Mouse (Mus musculus): Measurements from ENCODE around the gene Exoc6b. TPM values are rescaled to one million over a fixed set of nuclear protein-coding genes. Genes with fewer than 3 reads are reported as not detected.

Exoc6b gene
- polyA plus RNA-seq, 1 experiment from 2014 or later: 15.2 TPM

DNA sequence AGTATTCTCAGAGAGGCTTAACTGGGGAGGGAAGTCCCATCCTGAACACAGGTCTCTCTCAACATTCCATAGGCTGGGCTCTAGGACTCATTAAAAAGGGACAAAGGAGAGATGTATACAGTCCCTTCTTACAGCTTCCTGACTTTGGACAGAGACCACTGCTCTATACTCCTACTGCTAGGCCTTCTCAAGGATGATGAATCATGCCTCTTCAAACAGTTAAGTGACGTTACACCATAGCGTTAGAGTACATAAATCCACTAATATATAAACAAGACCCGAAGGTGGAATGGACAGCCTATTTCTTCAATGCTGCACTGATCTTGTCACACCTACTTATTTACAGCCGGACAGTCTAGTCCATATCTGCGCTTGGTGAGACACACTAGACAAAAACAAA is 369.7 kb downstream of the Exoc6b start:
- H3K4me1 ChIP-seq (replicated peaks): peaks cover 18% of the 10 kb centered on the region
- H3K9ac ChIP-seq: no peak overlapping the region
- ATAC-seq (replicated peaks; ENCODE audit: insufficient number of reproducible peaks, insufficient read depth, low FRiP score, low read depth): no peak
- no peaks in the 10 kb centered on the region for H3K36me3 ChIP-seq
- WGBS: 77% methylated on average over 5 of the region's 5 CpGs
- no peaks in the 10 kb centered on the region for H3K9me3 ChIP-seq (replicated peaks)
- H3K27ac ChIP-seq: no peak overlapping the region
- no peaks in the 10 kb centered on the region for H3K27me3 ChIP-seq
- no peak overlapping the region for H3K4me2 ChIP-seq
- no peak overlapping the region for H3K4me3 ChIP-seq

DNA sequence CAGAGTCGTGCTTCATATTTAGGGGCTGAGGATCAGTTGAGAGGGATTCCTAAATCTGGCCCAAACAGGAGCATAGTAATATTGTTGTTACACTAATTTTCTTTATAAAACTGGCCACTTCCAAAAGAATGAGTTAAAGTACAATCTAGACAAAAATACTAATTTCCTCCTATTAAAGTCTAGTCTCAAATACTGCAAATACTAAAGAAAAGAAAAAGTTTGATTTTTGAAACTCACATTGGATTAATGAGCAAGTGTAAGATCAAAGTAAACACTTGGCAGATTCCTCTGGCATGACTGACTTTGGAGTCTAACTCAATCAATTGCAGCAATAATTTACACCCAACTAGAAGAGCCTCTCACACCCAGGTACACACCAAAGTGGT is 371.0 kb downstream of the Exoc6b start:
- 0 out of 2 replicates have a peak overlapping the region, but pooled peaks have one; percentile 57 for H3K27ac ChIP-seq

DNA sequence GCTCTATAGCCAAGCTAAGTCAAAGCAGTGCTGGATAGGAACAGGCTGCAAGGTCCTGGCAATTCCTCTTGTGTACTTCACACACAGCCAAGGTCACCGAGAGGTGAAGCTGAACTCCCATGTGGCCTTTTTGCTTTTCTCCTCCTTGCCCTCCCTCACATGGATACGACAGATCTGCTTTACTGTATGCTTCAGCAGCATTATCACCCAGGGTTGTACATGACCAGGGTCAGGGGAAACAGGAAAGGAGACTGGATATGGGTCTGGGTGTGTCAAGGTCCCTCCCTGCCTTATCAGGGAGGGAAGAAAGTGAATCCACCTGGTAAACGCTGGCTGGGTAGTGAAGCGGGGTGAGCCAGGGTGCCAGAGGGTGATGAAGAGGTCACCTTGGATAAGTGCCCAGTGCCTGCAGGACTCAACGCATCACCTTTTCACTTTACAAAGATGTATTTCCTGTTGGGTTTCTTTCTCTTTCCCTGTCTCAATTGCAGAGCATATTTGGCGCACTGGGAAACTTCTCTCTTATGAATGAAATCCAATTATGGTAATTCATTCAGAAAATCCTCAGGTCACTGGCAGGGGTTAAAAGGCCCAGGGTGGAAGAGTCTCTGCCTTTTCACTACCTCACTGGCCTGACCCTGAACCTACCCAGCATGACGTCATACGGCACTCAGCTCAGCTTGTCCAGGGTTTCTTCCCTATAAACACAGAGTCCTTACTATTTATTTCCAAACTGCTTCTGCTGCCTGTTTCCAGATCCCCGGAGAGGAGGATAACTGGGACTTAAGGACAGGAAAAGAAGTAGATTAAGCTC is 371.6 kb downstream of the Exoc6b start:
- peak overlapping the region; percentile 57 for H3K27ac ChIP-seq
- H3K4me1 ChIP-seq (replicated peaks): peaks cover 18% of the 10 kb centered on the region
- H3K4me3 ChIP-seq: no peak overlapping the region
- H3K27me3 ChIP-seq: no peaks in the 10 kb centered on the region
- no peak overlapping the region for H3K9ac ChIP-seq
- no peaks in the 10 kb centered on the region for H3K36me3 ChIP-seq
- ATAC-seq (replicated peaks; ENCODE audit: insufficient number of reproducible peaks, insufficient read depth, low FRiP score, low read depth): peak; percentile 72
- H3K4me2 ChIP-seq: peak overlapping the region; percentile 31; the same call in 1 of the 2 replicates
- H3K9me3 ChIP-seq (replicated peaks): no peaks in the 10 kb centered on the region
- WGBS: 23% methylated on average over 9 of the region's 9 CpGs

More for the DNA sequence above, 371.0 kb downstream of the Exoc6b start:
- no peak overlapping the region for H3K4me2 ChIP-seq
- no peak overlapping the region for H3K4me3 ChIP-seq
- no peak overlapping the region for H3K9ac ChIP-seq
- H3K27me3 ChIP-seq: no peaks in the 10 kb centered on the region
- no peaks in the 10 kb centered on the region for H3K36me3 ChIP-seq
- peaks cover 18% of the 10 kb centered on the region for H3K4me1 ChIP-seq (replicated peaks)
- no peaks in the 10 kb centered on the region for H3K9me3 ChIP-seq (replicated peaks)
- 38% methylated on average over 1 of the region's 1 CpGs for WGBS
- no peak for ATAC-seq (replicated peaks; ENCODE audit: insufficient number of reproducible peaks, insufficient read depth, low FRiP score, low read depth)

DNA sequence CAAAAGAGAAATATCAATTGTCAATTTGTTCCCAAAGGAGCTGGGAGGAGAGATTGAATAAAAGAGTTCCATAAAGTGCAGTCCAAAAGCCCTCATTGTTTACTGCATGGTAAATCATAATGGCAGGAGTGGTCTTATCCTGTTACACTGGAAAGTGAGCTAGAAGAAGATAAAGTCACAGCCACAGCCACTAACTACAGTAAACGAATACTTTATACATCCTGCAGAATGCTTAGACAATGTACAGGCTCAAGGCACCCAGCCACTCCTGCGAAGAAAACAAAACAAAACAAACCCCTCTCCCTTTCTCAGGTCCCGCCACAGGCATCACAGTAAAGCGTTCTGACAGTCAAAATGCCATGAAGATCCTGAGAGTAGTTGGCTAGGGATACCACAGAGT is 375.5 kb downstream of the Exoc6b start:
- H3K9me3 ChIP-seq (replicated peaks): no peaks in the 10 kb centered on the region
- no peak overlapping the region for H3K4me3 ChIP-seq
- no peak overlapping the region for H3K4me2 ChIP-seq
- peaks cover 17% of the 10 kb centered on the region for H3K4me1 ChIP-seq (replicated peaks)
- ATAC-seq (replicated peaks; ENCODE audit: insufficient number of reproducible peaks, insufficient read depth, low FRiP score, low read depth): no peak
- H3K27ac ChIP-seq: no peak overlapping the region
- no peaks in the 10 kb centered on the region for H3K36me3 ChIP-seq
- 58% methylated on average over 4 of the region's 4 CpGs for WGBS
- H3K27me3 ChIP-seq: no peaks in the 10 kb centered on the region
- no peak overlapping the region for H3K9ac ChIP-seq

DNA sequence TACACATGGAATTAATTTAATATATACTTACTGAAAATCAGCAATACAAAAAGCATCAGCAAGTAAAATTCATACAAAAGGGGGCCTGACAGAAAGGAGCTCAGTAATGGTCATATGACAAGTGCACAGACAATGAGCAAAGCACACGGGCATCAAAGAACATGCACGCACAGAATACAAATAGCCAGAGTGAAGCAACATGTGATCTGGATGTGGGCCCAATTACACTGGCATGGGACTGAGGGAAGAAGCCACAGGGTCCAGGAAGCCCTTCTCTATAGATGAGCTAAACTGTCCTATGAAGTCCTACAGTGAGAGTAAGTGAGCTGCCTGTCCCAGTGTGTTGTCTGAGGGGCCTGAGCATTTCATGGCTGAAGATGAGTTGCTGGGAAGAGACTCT is 376.1 kb downstream of the Exoc6b start:
- 74% methylated on average over 2 of the region's 2 CpGs for WGBS
- Histone ChIP-seq H3K4me1 (replicated peaks) (peaks cover 14% of the 10 kb centered on the region), H3K9ac (no peak overlapping the region), H3K9me3 (replicated peaks) (no peaks in the 10 kb centered on the region), H3K4me2 (no peak overlapping the region), H3K4me3 (no peak overlapping the region), H3K27me3 (no peaks in the 10 kb centered on the region), H3K27ac (no peak overlapping the region), H3K36me3 (no peaks in the 10 kb centered on the region)
- ATAC-seq (replicated peaks; ENCODE audit: insufficient number of reproducible peaks, insufficient read depth, low FRiP score, low read depth): no peak

DNA sequence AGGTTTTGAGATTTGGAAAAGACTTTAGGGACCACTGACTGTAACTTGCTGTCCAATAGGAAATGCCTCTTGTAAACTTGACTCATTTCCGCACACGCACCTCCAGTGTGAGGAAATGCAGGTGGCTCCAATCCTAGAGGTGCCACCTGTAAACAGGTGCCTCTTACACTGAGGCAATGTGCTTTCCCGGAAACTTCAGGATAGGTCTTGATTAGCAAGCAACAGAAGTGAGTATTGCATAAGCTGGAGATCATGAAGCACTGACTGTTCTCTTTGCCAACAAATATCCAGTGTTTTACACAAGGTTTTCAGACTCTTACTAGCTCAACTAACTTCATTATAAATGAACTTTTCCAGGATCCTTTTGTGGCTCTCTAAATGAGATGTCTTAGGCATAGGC is 377.4 kb downstream of the Exoc6b start:
- peaks cover 2% of the 10 kb centered on the region for H3K4me1 ChIP-seq (replicated peaks)
- no peak overlapping the region for H3K4me3 ChIP-seq
- no peak overlapping the region for H3K9ac ChIP-seq
- no peaks in the 10 kb centered on the region for H3K36me3 ChIP-seq
- no peak overlapping the region for H3K27ac ChIP-seq
- H3K4me2 ChIP-seq: no peak overlapping the region
- 87% methylated on average over 3 of the region's 3 CpGs for WGBS
- H3K9me3 ChIP-seq (replicated peaks): no peaks in the 10 kb centered on the region
- H3K27me3 ChIP-seq: no peaks in the 10 kb centered on the region
- no peak for ATAC-seq (replicated peaks; ENCODE audit: insufficient number of reproducible peaks, insufficient read depth, low FRiP score, low read depth)

DNA sequence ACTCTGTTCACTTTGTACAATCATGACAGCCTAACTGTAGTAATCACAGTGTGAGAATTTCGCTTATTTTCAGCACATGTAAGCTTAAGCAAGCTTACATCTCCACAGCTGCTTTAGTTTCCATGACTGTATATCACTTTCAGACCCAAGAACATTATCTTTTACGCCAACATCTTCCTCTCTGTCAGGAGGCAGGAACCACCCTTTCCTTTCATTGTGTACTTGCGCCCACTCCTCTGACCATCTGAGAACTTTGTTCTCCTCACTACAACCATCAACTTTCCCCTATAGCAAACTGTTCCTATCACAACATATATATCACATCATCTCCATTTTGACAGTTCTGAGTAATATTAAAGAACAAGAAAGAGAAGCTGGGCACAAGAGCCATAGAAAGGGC is 391.5 kb downstream of the Exoc6b start:
- Histone ChIP-seq H3K9me3 (replicated peaks) (no peaks in the 10 kb centered on the region), H3K4me3 (no peak overlapping the region), H3K27me3 (no peaks in the 10 kb centered on the region), H3K36me3 (no peaks in the 10 kb centered on the region), H3K4me2 (no peak overlapping the region), H3K9ac (no peak overlapping the region), H3K27ac (no peak overlapping the region), H3K4me1 (replicated peaks) (no peaks in the 10 kb centered on the region)
- whole genome bisulfite sequencing: 67% methylated on average over 3 of the region's 3 CpGs
- no peak for ATAC-seq (replicated peaks; ENCODE audit: insufficient number of reproducible peaks, insufficient read depth, low FRiP score, low read depth)

DNA sequence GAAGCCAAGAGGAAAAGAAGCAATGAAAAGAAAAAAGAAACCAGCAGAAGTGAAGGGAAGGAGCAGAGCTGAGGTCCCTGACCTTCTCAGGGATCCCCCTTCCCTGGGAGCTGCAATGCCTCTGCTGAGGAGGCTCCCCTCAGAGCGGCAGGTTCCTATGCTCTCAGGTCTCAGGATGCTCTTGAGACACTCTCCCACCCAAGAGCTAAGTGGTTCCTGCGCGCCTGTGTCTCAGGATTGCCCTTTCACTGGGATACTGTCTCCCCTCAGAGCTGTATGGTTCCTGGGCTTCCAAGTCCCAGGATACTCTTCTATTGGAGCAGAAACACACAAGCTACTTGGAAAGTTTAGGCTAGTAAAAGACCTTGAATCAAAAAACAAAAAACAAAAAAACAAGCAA is 394.4 kb downstream of the Exoc6b start:
- Histone ChIP-seq H3K27me3 (no peaks in the 10 kb centered on the region), H3K36me3 (no peaks in the 10 kb centered on the region), H3K4me3 (no peak overlapping the region), H3K27ac (no peak overlapping the region), H3K4me2 (no peak overlapping the region), H3K9ac (no peak overlapping the region), H3K9me3 (replicated peaks) (peaks cover 7% of the 10 kb centered on the region; the same call in 1 of the 2 replicates), H3K4me1 (replicated peaks) (no peaks in the 10 kb centered on the region)
- WGBS: 96% methylated on average over 3 of the region's 3 CpGs
- no peak for ATAC-seq (replicated peaks; ENCODE audit: insufficient number of reproducible peaks, insufficient read depth, low FRiP score, low read depth)

DNA sequence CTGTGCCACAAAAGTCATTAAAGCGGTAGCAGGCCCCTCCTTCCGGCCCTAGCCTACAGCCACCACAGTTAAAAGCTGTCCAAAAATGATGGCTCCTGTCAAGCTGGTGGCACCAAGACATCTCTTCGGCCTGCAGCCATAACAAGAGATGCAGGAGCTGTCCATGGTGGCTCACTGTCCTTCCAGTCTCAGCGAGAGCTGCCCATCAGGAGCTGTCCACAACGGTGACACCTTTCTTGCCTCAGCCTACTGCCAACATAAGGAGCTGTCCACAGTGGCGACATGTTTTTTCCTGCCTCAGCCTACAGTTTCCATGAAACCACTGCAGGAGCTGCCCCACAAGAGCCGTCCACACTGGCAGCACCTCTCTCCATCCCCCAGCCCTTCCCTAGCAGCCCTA is 395.2 kb downstream of the Exoc6b start:
- H3K9me3 ChIP-seq (replicated peaks): peaks cover 7% of the 10 kb centered on the region; the same call in 1 of the 2 replicates
- H3K36me3 ChIP-seq: no peaks in the 10 kb centered on the region
- H3K9ac ChIP-seq: no peak overlapping the region
- ATAC-seq (replicated peaks; ENCODE audit: insufficient number of reproducible peaks, insufficient read depth, low FRiP score, low read depth): no peak
- WGBS: 76% methylated on average over 7 of the region's 7 CpGs
- no peak overlapping the region for H3K27ac ChIP-seq
- no peak overlapping the region for H3K4me2 ChIP-seq
- H3K4me1 ChIP-seq (replicated peaks): no peaks in the 10 kb centered on the region
- H3K27me3 ChIP-seq: no peaks in the 10 kb centered on the region
- no peak overlapping the region for H3K4me3 ChIP-seq

DNA sequence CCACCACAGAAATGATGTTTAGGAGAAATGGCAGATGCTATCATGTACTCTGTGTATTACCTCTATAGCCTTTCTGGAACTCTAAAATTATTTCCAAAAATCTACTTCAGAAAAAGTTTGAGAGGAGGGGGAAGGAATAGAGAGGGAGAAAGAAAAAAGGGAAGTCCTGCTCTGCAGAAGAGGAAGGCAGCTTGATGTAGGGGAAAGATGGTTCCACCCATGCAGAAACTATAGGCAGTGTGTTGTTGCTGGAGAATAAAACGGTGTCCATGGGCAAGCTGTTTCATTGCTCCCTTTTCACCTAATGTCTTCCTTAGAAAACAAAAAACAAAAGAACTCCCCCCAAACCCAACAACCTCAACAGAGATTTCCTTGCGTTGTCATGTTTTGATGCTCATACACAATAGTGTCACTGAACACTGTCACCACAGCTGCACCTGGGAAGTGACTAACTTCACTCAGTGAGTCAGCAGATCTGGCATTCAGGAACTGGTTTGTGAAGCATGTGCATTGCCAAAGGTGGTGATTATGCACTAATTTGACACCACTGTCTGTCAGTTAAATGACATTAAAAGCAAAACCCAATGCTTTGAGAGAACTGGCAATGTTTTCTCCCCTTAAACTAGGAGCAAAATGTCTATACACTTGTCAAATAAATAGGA is 407.7 kb downstream of the Exoc6b start:
- no peaks in the 10 kb centered on the region for H3K36me3 ChIP-seq
- H3K27ac ChIP-seq: no peak overlapping the region
- H3K4me3 ChIP-seq: no peak overlapping the region
- 76% methylated on average over 2 of the region's 2 CpGs for WGBS
- no peak overlapping the region for H3K4me2 ChIP-seq
- H3K9ac ChIP-seq: no peak overlapping the region
- H3K9me3 ChIP-seq (replicated peaks): no peaks in the 10 kb centered on the region
- no peaks in the 10 kb centered on the region for H3K27me3 ChIP-seq
- no peak for ATAC-seq (replicated peaks; ENCODE audit: insufficient number of reproducible peaks, insufficient read depth, low FRiP score, low read depth)
- no peaks in the 10 kb centered on the region for H3K4me1 ChIP-seq (replicated peaks)

DNA sequence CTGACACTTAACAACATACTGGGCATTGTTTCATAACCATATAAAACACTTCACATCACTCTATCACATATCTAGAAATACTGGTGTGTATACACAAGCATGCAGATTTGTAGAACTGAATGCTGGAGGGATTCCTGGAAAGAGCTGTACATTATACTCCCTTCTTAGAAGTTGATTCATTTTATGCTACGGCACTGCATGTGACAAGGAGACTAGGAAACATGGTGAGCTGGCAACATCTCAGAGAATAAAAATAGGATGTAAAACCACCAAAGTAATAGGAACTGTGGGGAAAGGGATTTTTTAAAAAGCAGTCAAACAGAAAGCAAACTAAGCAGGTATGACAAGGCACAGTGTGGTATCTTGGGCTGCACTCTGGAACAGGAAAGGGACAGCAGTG is 408.3 kb downstream of the Exoc6b start:
- H3K9ac ChIP-seq: no peak overlapping the region
- H3K4me2 ChIP-seq: no peak overlapping the region
- H3K4me3 ChIP-seq: no peak overlapping the region
- H3K27ac ChIP-seq: no peak overlapping the region
- no peak for ATAC-seq (replicated peaks; ENCODE audit: insufficient number of reproducible peaks, insufficient read depth, low FRiP score, low read depth)
- no peaks in the 10 kb centered on the region for H3K27me3 ChIP-seq
- H3K9me3 ChIP-seq (replicated peaks): no peaks in the 10 kb centered on the region
- H3K4me1 ChIP-seq (replicated peaks): no peaks in the 10 kb centered on the region
- H3K36me3 ChIP-seq: no peaks in the 10 kb centered on the region
- 84% methylated on average over 1 of the region's 1 CpGs for WGBS

DNA sequence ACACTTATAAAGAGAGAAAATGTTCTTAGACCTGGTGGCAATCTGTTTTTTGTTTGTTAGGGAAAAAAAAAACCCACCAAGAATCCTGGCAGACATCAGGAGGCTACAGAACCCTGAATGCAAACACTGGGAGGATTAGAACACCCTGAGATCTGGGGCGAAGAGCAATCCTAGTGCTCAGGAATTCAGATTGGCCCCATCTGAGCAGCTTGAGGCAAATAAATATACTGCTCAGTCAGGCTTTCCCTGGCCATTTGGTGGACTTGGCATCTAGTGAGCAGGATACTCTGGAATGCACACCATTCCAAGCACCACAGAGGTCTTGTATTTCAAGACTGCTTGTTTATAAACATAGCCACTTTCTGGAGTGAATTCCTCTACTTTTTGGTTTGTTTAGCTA is 412.2 kb downstream of the Exoc6b start:
- no peak for ATAC-seq (replicated peaks; ENCODE audit: insufficient number of reproducible peaks, insufficient read depth, low FRiP score, low read depth)
- H3K9me3 ChIP-seq (replicated peaks): no peaks in the 10 kb centered on the region
- no peaks in the 10 kb centered on the region for H3K27me3 ChIP-seq
- no peaks in the 10 kb centered on the region for H3K36me3 ChIP-seq
- no peaks in the 10 kb centered on the region for H3K4me1 ChIP-seq (replicated peaks)
- H3K4me3 ChIP-seq: no peak overlapping the region
- no peak overlapping the region for H3K9ac ChIP-seq
- no peak overlapping the region for H3K27ac ChIP-seq
- no peak overlapping the region for H3K4me2 ChIP-seq
- WGBS: 55% methylated on average over 1 of the region's 1 CpGs
